Mouse (Mus musculus) urinary bladder, postnatal 4 days (tissue): ENCODE results near the gene Gm43552.
"Not testable (repeated sequence)": the region's sequence is repeated elsewhere in the genome, so short reads cannot be mapped to it uniquely, and the experiment has no call there.

ENCODE experiments used
- DNase-seq, 2 experiments: peaks; one replicate each; pipeline ENCODE4 v3.0.0; 2021 to 2022; ENCODE audit warnings: low spot score in 2 of 2

The Gm43552 gene

GRCm38 (mm10) chr5:65491767-65492715 is 592 bp downstream of the Gm43552 start:
- DNase-seq = peak; percentile 67 to 75

DNA sequence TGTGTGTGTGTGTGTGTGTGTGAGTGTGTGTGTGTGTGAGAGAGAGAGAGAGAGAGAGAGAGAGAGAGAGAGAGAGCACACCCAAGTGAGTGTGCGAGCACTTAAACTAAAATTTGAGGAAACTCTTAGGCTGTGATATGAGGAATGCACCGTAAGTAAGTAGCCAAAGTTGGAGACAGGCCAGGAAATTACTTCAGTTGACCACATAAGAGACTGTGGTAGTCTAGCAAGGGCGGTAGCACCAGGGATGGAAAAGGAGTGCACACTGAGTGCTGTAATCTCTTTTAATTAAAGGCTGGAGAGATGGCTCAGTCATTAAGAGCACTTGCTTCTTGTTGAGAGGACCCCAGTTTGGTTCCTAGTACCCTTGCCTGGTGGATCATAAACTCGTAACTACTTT is 2.8 kb downstream of the Gm43552 start:
- DNase-seq = no peak

GRCm38 (mm10) chr5:65488725-65489124 is 3.9 kb downstream of the Gm43552 start:
- no peak for DNase-seq

- no peak for DNase-seq
These were observed 5.3 kb downstream of the Gm43552 start for GRCm38 (mm10) chr5:65487381-65487780.

DNA sequence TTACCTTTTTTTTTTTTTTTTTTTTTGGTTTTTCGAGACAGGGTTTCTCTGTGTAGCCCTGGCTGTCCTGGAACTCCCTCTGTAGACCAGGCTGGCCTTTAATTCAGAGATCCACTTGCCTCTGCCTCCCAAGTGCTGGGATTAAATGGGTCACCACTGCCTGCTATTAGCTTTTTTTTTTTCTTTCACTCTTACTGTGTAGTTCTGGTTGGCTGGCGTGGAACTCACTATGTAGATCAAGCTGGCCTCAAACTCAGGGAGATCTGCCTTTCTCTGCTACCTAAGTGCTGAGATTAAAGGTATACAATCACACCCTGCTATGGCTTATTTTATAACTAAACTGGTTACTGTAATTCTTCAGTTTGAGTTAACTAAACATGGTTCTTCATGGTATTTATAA is 6.1 kb downstream of the Gm43552 start:
- DNase-seq = no peak

DNA sequence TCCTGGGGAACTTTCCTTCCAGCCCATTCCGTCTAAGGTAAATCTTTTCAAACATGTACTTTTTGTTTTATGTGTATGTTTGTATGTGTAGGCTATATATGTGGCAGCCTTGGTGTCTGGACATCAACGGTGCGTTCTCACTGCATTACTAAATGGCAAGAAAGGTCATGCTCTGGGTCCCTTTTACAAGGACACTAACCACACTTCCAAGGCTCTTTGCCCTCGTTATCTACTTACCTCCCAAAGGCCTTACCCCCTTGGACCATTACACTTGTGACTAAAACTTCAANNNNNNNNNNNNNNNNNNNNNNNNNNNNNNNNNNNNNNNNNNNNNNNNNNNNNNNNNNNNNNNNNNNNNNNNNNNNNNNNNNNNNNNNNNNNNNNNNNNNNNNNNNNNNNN is 9.6 kb downstream of the Gm43552 start:
- DNase-seq = no peak

DNA sequence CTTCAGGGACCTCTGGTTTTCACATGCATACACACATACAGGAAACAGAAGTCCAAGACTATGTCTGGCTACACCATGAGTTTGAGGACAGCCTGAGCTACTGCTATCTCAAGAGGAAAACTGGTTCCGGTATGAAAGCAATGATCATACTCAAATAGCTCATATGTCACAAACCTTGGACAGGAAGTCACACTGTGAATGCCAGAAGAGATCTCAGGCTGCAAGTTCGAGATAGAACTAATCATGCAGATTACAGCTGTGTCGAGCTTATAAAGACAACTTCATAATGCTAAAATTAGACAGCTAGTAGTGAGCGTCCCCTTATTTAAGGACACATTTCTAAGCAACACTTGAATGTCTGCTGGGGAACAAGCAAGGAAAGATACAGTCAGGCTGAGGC is 12.1 kb downstream of the Gm43552 start:
- DNase-seq = no peak

DNA sequence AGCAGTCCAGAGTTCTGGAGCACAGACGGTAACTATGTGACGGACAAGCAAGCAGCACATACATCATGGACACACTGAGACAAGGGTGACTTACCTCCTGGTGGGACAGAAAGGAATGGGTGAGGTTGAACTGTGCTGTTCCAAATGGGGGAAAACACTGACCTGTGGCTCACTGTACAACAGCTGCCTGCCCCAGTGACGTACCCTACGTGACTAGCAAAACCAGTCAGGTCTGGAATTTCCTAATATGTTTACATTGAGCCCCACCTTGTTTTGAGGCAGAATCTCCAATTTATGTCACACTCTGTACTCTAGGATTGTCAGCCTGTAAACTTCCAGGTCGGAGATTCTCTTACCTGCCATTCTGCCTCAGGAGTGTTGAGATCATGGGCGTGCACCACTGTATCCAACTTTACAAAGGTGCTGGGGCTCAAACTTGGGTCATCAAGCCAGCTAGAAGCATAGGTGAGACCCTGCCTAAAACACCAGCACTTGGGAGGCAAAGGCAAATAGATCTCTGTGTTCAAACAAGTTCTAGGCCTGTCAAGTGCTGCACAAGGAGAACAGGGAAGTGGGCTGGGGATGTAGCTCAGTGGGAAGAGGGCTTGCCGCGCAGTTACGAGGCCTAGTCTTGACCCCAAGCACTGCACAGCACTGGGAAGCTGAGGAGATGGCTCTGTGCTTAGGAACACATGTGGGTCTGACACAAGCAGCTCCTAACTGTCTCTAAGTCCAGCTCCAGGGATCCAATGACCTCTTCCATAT is 12.8 kb downstream of the Gm43552 start:
- DNase-seq = no peak

- no peak for DNase-seq
These were observed 14.4 kb downstream of the Gm43552 start for GRCm38 (mm10) chr5:65478224-65478623.

GRCm38 (mm10) chr5:65476739-65477138 is 15.9 kb downstream of the Gm43552 start:
- DNase-seq = not testable (repeated sequence)

DNA sequence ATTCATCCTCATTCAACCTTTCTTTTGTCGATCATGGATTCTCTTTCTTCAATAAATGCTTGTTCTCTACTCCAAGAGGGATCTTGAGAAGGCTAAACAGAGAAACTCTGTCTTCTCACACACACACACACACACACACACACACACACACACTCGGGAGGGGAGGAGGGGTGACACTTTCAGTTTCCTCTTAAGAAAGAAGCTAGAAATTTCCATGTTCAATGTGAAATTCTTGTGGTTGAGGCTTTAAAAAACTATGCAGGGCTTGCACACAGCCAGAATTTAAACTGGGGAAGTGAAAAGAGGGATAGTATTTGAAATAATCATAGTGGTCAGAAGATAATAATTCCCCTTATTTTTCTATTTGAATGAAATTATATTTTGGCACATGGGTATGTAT is 16.8 kb downstream of the Gm43552 start:
- DNase-seq = no peak

GRCm38 (mm10) chr5:65469766-65470165 is 22.9 kb downstream of the Gm43552 start:
- DNase-seq = no peak

GRCm38 (mm10) chr5:65466911-65467310 is 25.7 kb downstream of the Gm43552 start:
- DNase-seq = no peak

GRCm38 (mm10) chr5:65460361-65460760 is 32.3 kb downstream of the Gm43552 start:
- DNase-seq = no peak

DNA sequence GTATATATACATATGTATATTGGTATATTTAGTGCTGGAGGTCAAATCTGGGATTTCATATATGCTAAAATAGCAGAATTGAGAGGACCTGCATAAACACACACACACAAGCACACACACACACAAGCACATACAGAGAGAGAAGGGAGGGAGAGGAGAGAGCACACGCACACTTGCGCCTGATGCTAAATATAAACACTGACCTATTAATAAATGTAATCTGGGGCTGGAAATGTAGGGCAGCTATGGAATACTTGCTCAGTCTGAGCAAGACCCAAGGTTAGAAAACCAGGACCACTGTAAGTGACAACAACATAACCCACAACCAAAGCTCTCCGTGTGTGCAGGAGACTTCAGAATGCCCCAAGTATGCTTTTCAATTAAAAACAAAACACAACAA is 33.2 kb downstream of the Gm43552 start:
- DNase-seq = no peak

DNA sequence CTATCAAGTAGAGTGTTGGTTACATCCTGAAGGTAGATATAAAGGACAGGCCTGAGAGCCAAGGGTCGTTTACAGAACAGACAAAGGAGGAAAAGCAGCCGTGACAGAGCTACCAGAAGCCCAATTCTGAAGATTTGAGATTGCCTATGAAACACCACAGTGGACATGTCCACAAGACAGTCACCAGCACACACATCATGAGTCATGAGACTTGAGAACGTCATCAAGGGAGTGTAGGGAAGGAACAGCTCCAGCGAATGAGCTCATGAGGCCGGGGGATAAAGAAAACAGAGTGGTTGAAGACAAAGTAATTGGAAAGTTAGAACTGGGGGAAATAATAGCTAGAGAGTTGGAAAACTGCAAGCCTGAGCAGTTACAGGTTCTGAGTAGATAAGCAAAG is 34.8 kb downstream of the Gm43552 start:
- DNase-seq = no peak

DNA sequence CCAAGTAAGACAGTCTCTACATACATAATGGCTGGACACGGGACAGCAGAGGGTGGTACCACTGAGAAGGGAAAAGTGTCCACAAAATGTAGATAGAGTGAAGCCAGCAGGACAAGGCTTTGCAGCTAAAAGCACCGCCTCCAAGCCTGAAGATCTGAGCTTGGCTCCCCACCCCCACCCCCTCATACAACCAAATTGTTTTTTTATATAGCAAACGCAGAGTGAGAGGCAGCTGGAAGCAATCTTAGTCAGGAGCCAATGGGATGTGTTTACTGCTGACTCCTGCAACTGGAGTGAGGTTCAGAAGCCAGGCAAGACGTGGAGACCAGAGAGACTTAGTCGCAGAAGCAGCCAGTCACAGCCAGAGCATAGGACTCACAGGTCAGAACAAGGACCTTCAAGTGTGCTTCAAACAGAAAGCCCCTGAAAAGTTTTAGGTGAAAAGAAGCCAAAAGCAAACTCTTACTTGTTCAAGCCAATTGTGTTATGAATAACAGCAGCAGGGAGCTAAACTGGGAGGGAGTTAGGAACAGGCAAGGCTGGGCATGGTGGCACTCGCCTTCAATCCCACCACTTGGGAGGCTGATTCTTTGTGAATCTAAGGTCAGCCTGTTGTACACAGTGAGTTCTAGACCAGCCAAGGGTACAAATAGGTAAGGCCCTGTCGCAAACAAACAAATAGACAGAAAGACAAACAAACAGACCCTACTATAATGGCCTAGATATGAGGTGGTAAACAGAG is 35.4 kb downstream of the Gm43552 start:
- DNase-seq = no peak

GRCm38 (mm10) chr5:65454771-65455170 is 37.9 kb downstream of the Gm43552 start:
- DNase-seq = peak in 1 of 2 experiments; percentile 34

DNA sequence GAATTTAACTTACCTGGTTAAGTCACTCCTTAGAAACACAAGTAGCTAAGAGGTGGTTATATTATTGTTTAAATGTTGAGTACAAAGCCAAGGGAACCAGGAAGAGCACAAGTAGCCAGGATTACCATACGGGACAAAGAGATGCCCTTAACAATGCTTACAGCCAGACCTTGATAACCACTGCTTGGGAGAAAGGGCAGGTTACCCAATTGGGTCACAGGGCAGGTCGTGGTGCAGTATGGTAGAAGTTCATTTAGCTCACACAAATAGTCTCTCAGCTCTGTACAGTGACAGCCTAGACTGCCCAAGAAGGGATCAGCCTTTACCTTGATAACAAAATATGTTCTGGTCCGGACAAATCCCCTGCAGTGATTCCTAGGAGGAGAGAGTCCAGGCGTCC is 43.7 kb downstream of the Gm43552 start:
- no peak for DNase-seq

- DNase-seq = no peak
These were observed 44.8 kb downstream of the Gm43552 start for GRCm38 (mm10) chr5:65447826-65448225.

GRCm38 (mm10) chr5:65446756-65447155 is 45.9 kb downstream of the Gm43552 start:
- DNase-seq = no peak

DNA sequence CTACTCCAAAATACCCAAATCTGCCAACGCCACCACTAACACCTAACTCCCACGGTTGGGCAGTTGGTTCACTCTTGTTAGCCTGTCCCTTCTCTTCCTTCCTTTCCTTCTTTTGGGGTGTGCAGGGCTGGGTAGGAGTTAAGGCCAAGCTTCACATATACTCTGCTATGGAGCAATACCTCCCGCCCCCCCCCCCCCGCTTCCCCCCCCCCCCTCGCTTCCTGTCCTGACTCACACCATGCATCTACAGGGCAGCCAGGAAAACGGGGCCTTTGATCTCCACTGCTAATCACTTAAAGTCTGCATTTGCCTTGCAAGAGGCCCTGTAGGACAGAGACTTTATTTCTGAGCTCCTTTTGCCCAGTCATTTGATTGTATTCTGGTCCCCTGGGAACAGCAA is 47.7 kb downstream of the Gm43552 start:
- no peak for DNase-seq
